Mouse (Mus musculus) embryonic facial prominence, embryonic 14.5 days (tissue): Measurements from ENCODE around the gene Tnrc18. TPM values are rescaled to one million over a fixed set of nuclear protein-coding genes. Genes with fewer than 3 reads are reported as not detected.

Experiments
- ATAC-seq: fragments of 200-750 bp; cut with Nextera tagmentation; 2 replicates; pipeline ENCODE4 v1.8.0; 2017; ENCODE audit warnings: low read depth, moderate number of reproducible peaks, moderate TSS enrichment
- DNase-seq: peaks from one replicate; pipeline ENCODE4 v3.0.0-alpha.2; 2015; ENCODE audit warnings: low spot score
- H3K27ac ChIP-seq: fragments of 300-500 bp; sonication (generic); replicated peaks from 2 replicates; pipeline ENCODE4 v1.5.1; 2014; ENCODE audit warnings: low read depth, mild to moderate bottlenecking, low read length, moderate library complexity
- H3K27me3 ChIP-seq: fragments of 300-500 bp; sonication (generic); replicated peaks from 2 replicates; pipeline ENCODE4 v1.6.1; 2014; ENCODE audit warnings: low read length; ENCODE audit not compliant: control insufficient read depth, insufficient read depth
- H3K36me3 ChIP-seq: fragments of 300-500 bp; sonication (generic); 2 replicates; pipeline ENCODE4 v1.6.1; 2014; ENCODE audit warnings: low read length, mixed read lengths; ENCODE audit not compliant: control insufficient read depth, insufficient read depth
- H3K4me1 ChIP-seq: fragments of 300-500 bp; sonication (generic); 2 replicates; pipeline ENCODE4 v1.6.1; 2014; ENCODE audit warnings: antibody characterized with exemption, low read length; ENCODE audit not compliant: control insufficient read depth, insufficient read depth
- H3K4me2 ChIP-seq: fragments of 300-500 bp; sonication (generic); 2 replicates; pipeline ENCODE4 v1.6.1; 2014; ENCODE audit warnings: low read depth, mild to moderate bottlenecking, low read length, moderate library complexity, mixed read lengths
- H3K4me3 ChIP-seq: fragments of 300-500 bp; sonication (generic); 2 replicates; pipeline ENCODE4 v1.5.1; 2014; ENCODE audit warnings: low read depth, mild to moderate bottlenecking, low read length
- H3K9ac ChIP-seq: fragments of 300-500 bp; sonication (generic); 2 replicates; pipeline ENCODE4 v1.6.1; 2014; ENCODE audit warnings: low read depth, mild to moderate bottlenecking, low read length, moderate library complexity, mixed read lengths
- H3K9me3 ChIP-seq: fragments of 300-500 bp; sonication (generic); 2 replicates; pipeline ENCODE4 v1.6.1; 2016; ENCODE audit warnings: low read length; ENCODE audit not compliant: control insufficient read depth
- WGBS: fragments of 180-500 bp; shearing (Covaris S2); extraction: QIAGEN DNeasy Blood & Tissue Kit; methylation state at CpG from one replicate; pipeline ENCODE4 v1.1.7; 2014; 5-methylcytosine and 5-hydroxymethylcytosine counted together
- polyA plus RNA-seq: library from polyadenylated mRNA; unstranded; fragments of >200 nt; fragmentation: Nextera tagmentation; extraction: Ambion mirVana; gene quantifications from 2 replicates; pipeline ENCODE4 v1.2.1, GENCODE M21; 2014

The Tnrc18 gene
- polyA plus RNA-seq, result 32.9 and 36.9 TPM in 2 replicates

DNA sequence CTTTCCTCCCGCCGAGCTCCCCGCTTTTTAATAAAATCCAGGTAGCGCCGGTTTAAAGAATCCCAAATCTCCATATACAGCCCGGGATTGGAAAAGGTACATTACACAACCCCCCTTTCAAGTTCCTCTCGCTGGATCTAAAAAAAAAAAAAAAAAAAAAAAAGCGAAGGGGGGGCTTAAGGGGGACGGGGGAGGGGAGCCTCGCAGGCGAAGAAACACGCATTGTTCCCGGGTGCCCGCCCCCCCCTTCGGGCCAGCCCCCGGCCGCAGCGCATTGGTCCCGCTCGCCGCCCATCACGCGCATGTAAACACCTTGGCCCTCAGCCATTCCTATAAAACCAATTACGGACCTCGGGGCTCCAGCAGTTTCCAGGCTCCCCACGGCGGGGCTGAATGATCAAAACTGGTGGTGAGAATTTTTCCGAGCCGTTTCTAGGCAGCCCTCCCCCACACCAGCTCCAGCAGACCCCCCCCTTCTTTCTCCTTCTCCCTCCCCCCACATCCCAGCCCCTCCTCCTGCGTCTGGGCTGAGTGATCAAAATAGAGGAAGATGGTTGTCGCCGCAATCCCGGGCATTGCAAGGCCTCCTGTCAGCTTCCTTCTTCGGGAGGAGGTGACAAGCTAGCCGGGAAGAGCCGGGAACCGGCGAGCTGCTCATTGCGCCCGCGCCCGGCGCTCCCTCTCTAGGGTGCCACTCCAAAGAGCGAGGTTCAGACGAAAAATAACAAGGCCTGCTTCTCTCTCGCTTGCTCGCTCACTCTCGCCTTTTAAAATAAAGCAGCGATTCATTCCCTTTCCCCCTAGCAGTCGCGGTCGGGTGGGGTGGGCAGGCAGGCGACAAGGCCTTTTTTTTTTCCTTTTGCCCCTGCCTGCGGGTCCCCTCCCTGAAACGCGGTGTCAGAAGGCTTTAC lies at the start of gene Tnrc18:
Tnrc18 (minus strand) TSS at position 139 of the 911 bp plus-strand sequence.
- no peaks in the 10 kb centered on the region for H3K9me3 ChIP-seq
- DNase-seq, result peak; percentile 99
- under 1% methylated on average over 50 of the region's 56 CpGs for WGBS
- H3K4me1 ChIP-seq, result peaks cover 7% of the 10 kb centered on the region
- H3K9ac ChIP-seq, result peak within 1 kb of the TSS; percentile 100
- H3K4me3 ChIP-seq, result peak within 1 kb of the TSS; percentile 98
- H3K27ac ChIP-seq, result peak within 1 kb of the TSS; percentile 100
- H3K27me3 ChIP-seq, result no peaks in the 10 kb centered on the region
- H3K36me3 ChIP-seq, result peaks cover 24% of the 10 kb centered on the region
- H3K4me2 ChIP-seq, result peak within 1 kb of the TSS; percentile 99
- ATAC-seq, result peak; percentile 58

DNA sequence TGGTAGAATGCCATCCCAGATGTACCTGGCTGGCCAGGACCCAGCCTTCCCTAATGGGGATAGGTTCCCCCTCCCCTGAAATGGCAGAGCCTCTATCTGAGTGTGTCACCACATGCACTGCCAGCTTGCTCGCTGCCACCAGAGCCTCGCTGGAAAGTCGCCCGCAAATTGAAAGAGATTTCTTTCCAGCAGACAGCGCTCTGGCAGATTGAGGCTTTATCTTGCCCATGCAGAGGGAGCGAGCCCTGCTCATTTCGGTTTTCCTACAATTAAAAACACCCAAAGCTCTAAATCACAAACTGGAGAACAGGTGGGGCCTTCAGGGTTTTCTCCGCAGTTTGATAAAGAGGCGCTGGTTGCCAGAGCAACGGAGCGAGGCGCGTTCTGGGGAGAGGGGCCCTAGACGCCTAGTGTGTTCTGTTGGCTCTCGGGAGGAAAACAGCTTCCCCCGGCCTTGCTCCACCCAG lies 40.3 kb upstream of the Tnrc18 start:
- 56% methylated on average over 16 of the region's 16 CpGs for WGBS
- no peak for ATAC-seq

DNA sequence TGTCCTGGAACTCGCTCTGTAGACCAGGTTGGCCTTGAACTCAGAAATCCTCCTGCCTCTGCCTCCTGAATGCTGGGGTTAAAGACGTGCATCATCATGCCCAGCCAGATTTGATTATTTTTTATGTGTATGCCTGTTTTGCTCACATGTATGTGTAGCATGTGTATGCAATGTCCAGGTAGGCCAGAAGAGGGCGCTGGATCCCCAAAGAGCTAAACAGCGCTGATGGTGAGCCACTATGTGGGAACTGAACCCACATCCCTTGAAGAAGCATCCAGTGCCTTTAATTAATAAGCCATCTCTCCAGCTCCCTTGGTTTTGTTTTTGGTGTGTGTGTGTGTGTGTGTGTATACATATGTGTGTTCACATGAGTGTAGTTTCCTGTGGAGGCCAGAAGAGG lies 38.9 kb upstream of the Tnrc18 start:
- Histone ChIP-seq H3K4me2 (no peak overlapping the region), H3K36me3 (no peaks in the 10 kb centered on the region), H3K27me3 (no peaks in the 10 kb centered on the region), H3K27ac (no peak overlapping the region), H3K9ac (no peak overlapping the region), H3K4me3 (no peak overlapping the region), H3K4me1 (no peaks in the 10 kb centered on the region), H3K9me3 (0 out of 2 replicates have a peak, but pooled peaks cover 3% of the 10 kb centered on the region)
- WGBS, result 77% methylated on average over 4 of the region's 4 CpGs
- DNase-seq (no peak), ATAC-seq (no peak)

More for the DNA sequence above, 40.3 kb upstream of the Tnrc18 start:
- Histone ChIP-seq H3K9ac (no peak overlapping the region), H3K27me3 (no peaks in the 10 kb centered on the region), H3K9me3 (0 out of 2 replicates have a peak, but pooled peaks cover 3% of the 10 kb centered on the region), H3K36me3 (no peaks in the 10 kb centered on the region), H3K4me1 (no peaks in the 10 kb centered on the region), H3K27ac (no peak overlapping the region), H3K4me2 (no peak overlapping the region), H3K4me3 (no peak overlapping the region)
- peak; percentile 23 for DNase-seq

DNA sequence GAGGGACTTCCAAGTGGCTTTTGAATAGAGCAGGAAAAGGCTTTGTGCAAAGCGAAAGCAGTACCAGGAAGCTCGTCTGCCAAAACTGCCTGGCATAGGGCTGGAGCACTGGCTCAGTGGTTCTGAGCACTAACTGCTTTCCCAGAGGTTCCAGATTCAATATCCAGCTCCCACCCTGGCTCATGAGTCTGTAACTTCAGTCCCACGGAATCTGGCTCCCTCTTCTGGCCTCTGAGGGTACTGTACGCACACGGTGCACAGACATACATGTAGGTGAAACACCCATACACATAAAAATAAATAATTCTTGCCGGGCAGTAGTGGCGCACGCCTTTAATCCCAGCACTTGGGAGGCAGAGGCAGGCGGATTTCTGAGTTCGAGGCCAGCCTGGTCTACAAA lies 37.4 kb upstream of the Tnrc18 start:
- 0 out of 2 replicates have a peak, but pooled peaks cover 3% of the 10 kb centered on the region for H3K9me3 ChIP-seq
- no peak for DNase-seq
- no peaks in the 10 kb centered on the region for H3K27me3 ChIP-seq
- 82% methylated on average over 10 of the region's 10 CpGs for WGBS
- ATAC-seq, result no peak
- H3K4me2 ChIP-seq, result no peak overlapping the region
- H3K4me3 ChIP-seq, result no peak overlapping the region
- H3K9ac ChIP-seq, result no peak overlapping the region
- no peak overlapping the region for H3K27ac ChIP-seq
- no peaks in the 10 kb centered on the region for H3K36me3 ChIP-seq
- no peaks in the 10 kb centered on the region for H3K4me1 ChIP-seq

- H3K4me2 ChIP-seq, result no peak overlapping the region
- H3K4me3 ChIP-seq, result no peak overlapping the region
- H3K9ac ChIP-seq, result no peak overlapping the region
- no peaks in the 10 kb centered on the region for H3K4me1 ChIP-seq
- H3K36me3 ChIP-seq, result no peaks in the 10 kb centered on the region
- 0 out of 2 replicates have a peak, but pooled peaks cover 3% of the 10 kb centered on the region for H3K9me3 ChIP-seq
- ATAC-seq, result no peak
- no peak overlapping the region for H3K27ac ChIP-seq
- 72% methylated on average over 6 of the region's 6 CpGs for WGBS
- H3K27me3 ChIP-seq, result no peaks in the 10 kb centered on the region
- no peak for DNase-seq
These were observed 36.1 kb upstream of the Tnrc18 start for GRCm38 (mm10) chr5:142853585-142853984.

GRCm38 (mm10) chr5:142851681-142852049 lies 34.2 kb upstream of the Tnrc18 start:
- ATAC-seq (no peak), DNase-seq (no peak)
- WGBS, result 54% methylated on average over 5 of the region's 5 CpGs
- H3K9me3 ChIP-seq, result 0 out of 2 replicates have a peak, but pooled peaks cover 3% of the 10 kb centered on the region
- H3K9ac ChIP-seq, result no peak overlapping the region
- H3K4me1 ChIP-seq, result no peaks in the 10 kb centered on the region
- no peak overlapping the region for H3K4me2 ChIP-seq
- H3K27ac ChIP-seq, result no peak overlapping the region
- no peaks in the 10 kb centered on the region for H3K27me3 ChIP-seq
- H3K36me3 ChIP-seq, result no peaks in the 10 kb centered on the region
- H3K4me3 ChIP-seq, result no peak overlapping the region

DNA sequence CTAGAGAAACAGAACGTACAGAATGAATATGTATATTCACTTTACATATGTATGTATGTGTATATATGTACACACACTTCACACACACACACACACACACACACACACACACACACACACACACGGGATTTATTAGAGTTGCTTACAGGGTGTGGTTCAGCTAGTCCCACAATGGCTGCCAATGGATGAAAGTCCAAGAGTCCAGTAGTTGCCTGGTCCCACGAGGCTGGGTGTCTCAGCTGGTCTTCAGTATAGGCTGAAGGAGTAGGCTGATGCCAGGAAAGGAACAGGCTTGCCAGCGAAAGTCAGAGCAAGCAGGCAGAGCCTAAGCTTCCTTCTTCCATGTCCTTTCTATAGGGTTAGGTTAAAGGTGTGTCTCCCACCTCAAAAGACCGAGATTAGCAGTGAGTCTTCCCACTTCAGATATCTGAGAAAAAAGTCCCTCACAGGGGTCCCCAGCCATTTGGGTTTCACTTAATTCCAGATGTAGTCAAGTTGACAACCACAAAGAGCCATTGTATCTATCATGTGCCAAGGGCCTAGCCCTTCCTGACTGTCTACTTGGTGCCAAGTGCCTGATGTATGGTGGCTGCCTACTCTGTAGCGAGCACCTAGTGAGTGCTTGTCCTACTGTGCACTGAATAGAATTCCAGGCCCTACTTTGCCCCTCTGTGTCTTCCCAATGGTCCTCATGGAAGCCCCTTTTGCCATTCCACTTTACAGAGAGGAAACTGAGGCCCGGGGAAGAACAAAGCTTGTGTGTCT lies 33.6 kb upstream of the Tnrc18 start:
- Histone ChIP-seq H3K4me1 (no peaks in the 10 kb centered on the region), H3K27ac (no peak overlapping the region), H3K27me3 (no peaks in the 10 kb centered on the region), H3K4me3 (no peak overlapping the region), H3K4me2 (no peak overlapping the region), H3K9ac (no peak overlapping the region), H3K9me3 (no peaks in the 10 kb centered on the region), H3K36me3 (no peaks in the 10 kb centered on the region)
- no peak for DNase-seq
- ATAC-seq, result no peak
- 71% methylated on average over 7 of the region's 7 CpGs for WGBS

GRCm38 (mm10) chr5:142850476-142850875 lies 33.0 kb upstream of the Tnrc18 start:
- Histone ChIP-seq H3K27ac (no peak overlapping the region), H3K9ac (no peak overlapping the region), H3K4me2 (no peak overlapping the region), H3K36me3 (no peaks in the 10 kb centered on the region), H3K9me3 (no peaks in the 10 kb centered on the region), H3K27me3 (no peaks in the 10 kb centered on the region), H3K4me3 (no peak overlapping the region), H3K4me1 (no peaks in the 10 kb centered on the region)
- ATAC-seq (no peak), DNase-seq (no peak)
- 75% methylated on average over 9 of the region's 9 CpGs for WGBS
